ENCODE assay signal across 9 mouse cellular contexts in genomic region chr10:87094249-87094648, GRCm38 (mm10). TPM values are rescaled to one million over a fixed set of nuclear protein-coding genes. Genes with fewer than 3 reads are reported as not detected.
DNase-seq lines count a peak whose midpoint lies in the region; ATAC-seq and TF ChIP-seq lines count a peak whose summit lies in the region.
"Had no signal": no experiment of that assay in that cellular context is flagged by ENCODE, and none has a peak within 500 bp of the region (broad histone marks: within the 10 kb centered on the region; RNA-seq: fewer than 3 reads in every experiment).

No protein-coding gene starts in this region.

- H3K9me3 ChIP-seq in MEL (replicated peaks; ENCODE audit: insufficient read depth, low read length) = no peaks in the 10 kb centered on the region
- no peaks in the 10 kb centered on the region for H3K9me3 ChIP-seq in hindbrain, embryonic 13.5 days
- H3K9me3 ChIP-seq: embryonic facial prominence, embryonic 13.5 days had no signal

- no peak; the same call in 1 of the 2 replicates for TF ChIP-seq RAD21 in MEL (IDR thresholded peaks at IDR 0.05; ENCODE audit: low read depth, low read length)

- H3K79me2 ChIP-seq in MEL (ENCODE audit: control insufficient read depth, insufficient read depth, low read length, poor library complexity) = no peaks in the 10 kb centered on the region

- H3K4me1 ChIP-seq in MEL (ENCODE audit: control insufficient read depth in 1 of 2, insufficient read depth in 2 of 2, low read length in 2 of 2) = no peaks in the 10 kb centered on the region
- H3K4me1 ChIP-seq in hindbrain, embryonic 13.5 days (replicated peaks) = no peaks in the 10 kb centered on the region; the same call in 1 of the 2 replicates
- H3K4me1 ChIP-seq: embryonic facial prominence, embryonic 13.5 days had no signal

- no peak overlapping the region for H3K9ac ChIP-seq in MEL (ENCODE audit: control insufficient read depth, low read depth, low read length, poor library complexity, severe bottlenecking)
- no peak overlapping the region for H3K9ac ChIP-seq in hindbrain, embryonic 13.5 days
- H3K9ac ChIP-seq: embryonic facial prominence, embryonic 13.5 days had no signal

- no peak overlapping the region for H3K4me2 ChIP-seq in hindbrain, embryonic 13.5 days
- H3K4me2 ChIP-seq: embryonic facial prominence, embryonic 13.5 days had no signal

- peak; percentile 39 to 62 for DNase-seq in left cerebral cortex, postnatal 25 days (ENCODE audit: low spot score in 2 of 2)
- DNase-seq in left cerebral cortex, adult 8-10 months (ENCODE audit: low spot score in 2 of 2) = no peak
- peak; percentile 8 for DNase-seq in MEL (ENCODE audit: low read depth, low spot score)
- peak; percentile 17 for DNase-seq in adrenal gland, postnatal 25 days
- peak; percentile 11 for DNase-seq in retina, postnatal 7 days (ENCODE audit: low read depth, low spot score)
- DNase-seq in yolk sac, embryonic 10.5 days (ENCODE audit: low spot score) = no peak

- no peaks in the 10 kb centered on the region for H3K36me3 ChIP-seq in MEL (ENCODE audit: control insufficient read depth in 1 of 2, insufficient read depth in 2 of 2, low read length in 2 of 2)
- H3K36me3 ChIP-seq in hindbrain, embryonic 13.5 days = no peaks in the 10 kb centered on the region
- H3K36me3 ChIP-seq: embryonic facial prominence, embryonic 13.5 days had no signal

- no peak for TF ChIP-seq EP300 in MEL (IDR thresholded peaks at IDR 0.05; ENCODE audit: low read depth in 1 of 2, low read length in 2 of 2)

- H3K27me3 ChIP-seq in MEL (ENCODE audit: control insufficient read depth in 1 of 2, insufficient read depth in 2 of 2, low read length in 2 of 2) = no peaks in the 10 kb centered on the region
- H3K27me3 ChIP-seq in hindbrain, embryonic 13.5 days = no peaks in the 10 kb centered on the region
- H3K27me3 ChIP-seq: embryonic facial prominence, embryonic 13.5 days had no signal

- ATAC-seq in hindbrain, embryonic 13.5 days (ENCODE audit: low FRiP score) = peak; percentile 63; the same call in 1 of the 2 replicates

- H3K27ac ChIP-seq in MEL (ENCODE audit: control insufficient read depth, low read depth, low read length) = no peak overlapping the region
- no peak overlapping the region for H3K27ac ChIP-seq in hindbrain, embryonic 13.5 days
- H3K27ac ChIP-seq: embryonic facial prominence, embryonic 13.5 days had no signal

- intact Hi-C loops in left cerebral cortex, postnatal 25 days (cut with DNase I) = loop anchor here (1.0 to 5.0 kb wide), 2 partner anchors 67 to 410 kb away; no protein-coding TSS in a partner anchor

- H3K4me3 ChIP-seq in MEL (ENCODE audit: control insufficient read depth in 1 of 2, insufficient read depth in 1 of 2, low read depth in 2 of 2, low read length in 2 of 2) = no peak overlapping the region
- H3K4me3 ChIP-seq in hindbrain, embryonic 13.5 days = no peak overlapping the region
- H3K4me3 ChIP-seq: embryonic facial prominence, embryonic 13.5 days had no signal

- TF ChIP-seq CTCF in MEL (IDR thresholded peaks at IDR 0.05 in 2 of 3, conservative IDR thresholded peaks at IDR 0.05 in 1 of 3; ENCODE audit: control insufficient read depth in 1 of 3, insufficient read depth in 1 of 3, low read depth in 2 of 3, low read length in 3 of 3, poor library complexity in 1 of 3, severe bottlenecking in 1 of 3) = peak; percentile 5 to 21 (median 9); a peak in 2 of 6 replicates

- TF ChIP-seq POLR2A in MEL (IDR thresholded peaks at IDR 0.05; ENCODE audit: control insufficient read depth in 1 of 2, insufficient read depth in 1 of 2, low read depth in 1 of 2, low read length in 2 of 2, poor library complexity in 1 of 2) = no peak

TF ChIP-seq in MEL, 35 proteins besides CTCF, POLR2A, EP300 and RAD21:
- TF ChIP-seq UBTF (IDR thresholded peaks at IDR 0.05; ENCODE audit: borderline replicate concordance, insufficient read depth, low read depth, low read length) (no peak), GATA1 (IDR thresholded peaks at IDR 0.05; ENCODE audit: low read depth, low read length) (no peak)

RNA-seq across cellular contexts. Expression of gene 1700113H08Rik, which starts 36.4 kb away (rescaled TPM):
- total RNA-seq in left cerebral cortex, postnatal 25 days (2021) = not detected
- total RNA-seq in left cerebral cortex, adult 8-10 months (2022) = not detected
- total RNA-seq in MEL (2012; rRNA removed) = not detected in 2 replicates
- polyA plus RNA-seq in MEL (2012; ENCODE audit: insufficient read depth in 1 of 2, insufficient read length in 2 of 2, low read depth in 1 of 2, low replicate concordance in 2 of 2, missing spikeins in 1 of 2) = not detected
- total RNA-seq in adrenal gland, postnatal 25 days (2021) = not detected in 2 replicates
- 0.36 and 0.40 TPM in 2 replicates for polyA plus RNA-seq in hindbrain, embryonic 13.5 days (2015; fragmentation: Nextera tagmentation; extraction: Ambion mirVana)
- total RNA-seq: left cerebral cortex, postnatal 14 days had no signal
- polyA plus RNA-seq: embryonic facial prominence, embryonic 13.5 days had no signal

Comparison
In these comparisons a context has a peak if more than half of its experiments do, and no peak if none do; other contexts are left out.
1. DNase-seq: peak in left cerebral cortex, postnatal 25 days (2 of 2), MEL (single experiment), adrenal gland, postnatal 25 days (single experiment) and retina, postnatal 7 days (single experiment); none in left cerebral cortex, adult 8-10 months (0 of 2) and yolk sac, embryonic 10.5 days (single experiment).